Mouse (Mus musculus) hindbrain, postnatal 0 days (tissue): ENCODE measurements around the gene Tmeff1. TPM values are rescaled to one million over a fixed set of nuclear protein-coding genes. Genes with fewer than 3 reads are reported as not detected.

Experiments
- ATAC-seq: fragments of 200-750 bp; cut with Nextera tagmentation; 2 replicates; pipeline ENCODE4 v1.8.0; 2017; ENCODE audit warnings: mild to moderate bottlenecking, moderate TSS enrichment, moderate library complexity
- DNase-seq: peaks from one replicate; pipeline ENCODE4 v3.0.0-alpha.2; 2015; ENCODE audit warnings: low spot score
- H3K27ac ChIP-seq: fragments of 300-500 bp; sonication (generic); 2 replicates; pipeline ENCODE4 v1.5.1; 2014; ENCODE audit warnings: mild to moderate bottlenecking
- H3K27me3 ChIP-seq: fragments of 300-500 bp; sonication (generic); 2 replicates; pipeline ENCODE4 v1.6.1; 2014; ENCODE audit warnings: low read length, mixed read lengths; ENCODE audit not compliant: insufficient read depth
- H3K36me3 ChIP-seq: fragments of 300-500 bp; sonication (generic); 2 replicates; pipeline ENCODE4 v1.6.1; 2014; ENCODE audit warnings: low read length, mixed read lengths; ENCODE audit not compliant: insufficient read depth
- H3K4me1 ChIP-seq: fragments of 300-500 bp; sonication (generic); 2 replicates; pipeline ENCODE4 v1.6.1; 2014; ENCODE audit warnings: antibody characterized with exemption, low read length, mixed read lengths; ENCODE audit not compliant: insufficient read depth
- H3K4me2 ChIP-seq: fragments of 300-500 bp; sonication (generic); 2 replicates; pipeline ENCODE4 v1.6.1; 2014; ENCODE audit warnings: low read depth, mild to moderate bottlenecking, low read length, moderate library complexity, mixed read lengths
- H3K4me3 ChIP-seq: fragments of 300-500 bp; sonication (generic); 2 replicates; pipeline ENCODE4 v1.5.1; 2014; ENCODE audit warnings: low read length
- H3K9ac ChIP-seq: fragments of 300-500 bp; sonication (generic); replicated peaks from 2 replicates; pipeline ENCODE4 v1.6.1; 2014; ENCODE audit warnings: mild to moderate bottlenecking, low read length, moderate library complexity, mixed read lengths
- H3K9me3 ChIP-seq: fragments of 300-500 bp; sonication (generic); 2 replicates; pipeline ENCODE4 v1.6.1; 2016; ENCODE audit warnings: low read length, mixed read lengths
- CTCF ChIP-seq: IDR thresholded peaks from 2 replicates; pipeline ENCODE4 v1.5.1; 2016; ENCODE audit warnings: antibody characterized with exemption, control low read depth, low read depth
- WGBS: fragments of 180-500 bp; shearing (Covaris S2); extraction: QIAGEN DNeasy Blood & Tissue Kit; methylation state at CpG from one replicate; pipeline ENCODE4 v1.1.7; 2014; 5-methylcytosine and 5-hydroxymethylcytosine counted together
- polyA plus RNA-seq: library from polyadenylated mRNA; unstranded; fragments of >200 nt; fragmentation: Nextera tagmentation; extraction: Ambion mirVana; gene quantifications from 2 replicates; pipeline ENCODE4 v1.2.1, GENCODE M21; 2015
- total RNA-seq: library from RNA; depleted of rRNA; stranded (reverse); fragments of >200 nt; gene quantifications from 2 replicates; pipeline ENCODE4 v1.2.3, GENCODE M21; 2014

The Tmeff1 gene
- total and polyA plus RNA-seq, 2 experiments from 2014 or later = 193 to 195 TPM

- H3K9me3 ChIP-seq = no peaks in the 10 kb centered on the region
Measured at GRCm38 (mm10) chr4:48548393-48549045, 36.5 kb upstream of the Tmeff1 start.

GRCm38 (mm10) chr4:48549661-48550060, 35.3 kb upstream of the Tmeff1 start:
- Histone ChIP-seq H3K4me2 (no peak overlapping the region), H3K27ac (no peak overlapping the region), H3K27me3 (no peaks in the 10 kb centered on the region), H3K9ac (no peak overlapping the region), H3K4me3 (no peak overlapping the region), H3K4me1 (peaks cover 11% of the 10 kb centered on the region), H3K36me3 (peaks cover 13% of the 10 kb centered on the region; the same call in 1 of the 2 replicates), H3K9me3 (no peaks in the 10 kb centered on the region)
- WGBS = 52% methylated on average over 5 of the region's 5 CpGs
- no peak for DNase-seq
- TF ChIP-seq CTCF = no peak; the same call in 1 of the 2 replicates
- no peak for ATAC-seq

More at GRCm38 (mm10) chr4:48548393-48549045, 36.5 kb upstream of the Tmeff1 start:
- peaks cover 18% of the 10 kb centered on the region for H3K4me1 ChIP-seq
- no peak overlapping the region for H3K4me2 ChIP-seq
- peaks cover 12% of the 10 kb centered on the region; the same call in 1 of the 2 replicates for H3K36me3 ChIP-seq
- no peak overlapping the region for H3K9ac ChIP-seq
- WGBS = 39% methylated on average over 6 of the region's 6 CpGs
- ATAC-seq (peak; percentile 60; the same call in 1 of the 2 replicates), DNase-seq (peak; percentile 53)
- H3K27ac ChIP-seq = peak overlapping the region; percentile 45; the same call in 1 of the 2 replicates
- H3K27me3 ChIP-seq = no peaks in the 10 kb centered on the region
- no peak overlapping the region for H3K4me3 ChIP-seq
- TF ChIP-seq CTCF = no peak

- no peak for TF ChIP-seq CTCF
- H3K4me3 ChIP-seq = no peak overlapping the region
- no peak overlapping the region for H3K4me2 ChIP-seq
- H3K9ac ChIP-seq = no peak overlapping the region
- H3K27ac ChIP-seq = no peak overlapping the region
- H3K4me1 ChIP-seq = 0 out of 2 replicates have a peak, but pooled peaks cover 3% of the 10 kb centered on the region
- DNase-seq (no peak), ATAC-seq (no peak)
- peaks cover 13% of the 10 kb centered on the region; the same call in 1 of the 2 replicates for H3K36me3 ChIP-seq
- H3K9me3 ChIP-seq = no peaks in the 10 kb centered on the region
- WGBS = 92% methylated on average over 27 of the region's 27 CpGs
- H3K27me3 ChIP-seq = no peaks in the 10 kb centered on the region
Measured at GRCm38 (mm10) chr4:48552486-48553064, 32.4 kb upstream of the Tmeff1 start.

GRCm38 (mm10) chr4:48554132-48554531, 30.8 kb upstream of the Tmeff1 start:
- TF ChIP-seq CTCF = no peak
- 81% methylated on average over 7 of the region's 7 CpGs for WGBS
- no peak for DNase-seq
- Histone ChIP-seq H3K9ac (no peak overlapping the region), H3K36me3 (peaks cover 13% of the 10 kb centered on the region; the same call in 1 of the 2 replicates), H3K4me2 (no peak overlapping the region), H3K27me3 (no peaks in the 10 kb centered on the region), H3K9me3 (no peaks in the 10 kb centered on the region), H3K27ac (no peak overlapping the region), H3K4me1 (no peaks in the 10 kb centered on the region), H3K4me3 (no peak overlapping the region)
- no peak for ATAC-seq

- no peaks in the 10 kb centered on the region for H3K9me3 ChIP-seq
- ATAC-seq (no peak), DNase-seq (peak; percentile 72)
- no peaks in the 10 kb centered on the region for H3K27me3 ChIP-seq
- TF ChIP-seq CTCF = peak; percentile 68
- H3K9ac ChIP-seq = no peak overlapping the region
- H3K4me1 ChIP-seq = no peaks in the 10 kb centered on the region
- 26% methylated on average over 3 of the region's 3 CpGs for WGBS
- no peak overlapping the region for H3K4me2 ChIP-seq
- peaks cover 13% of the 10 kb centered on the region; the same call in 1 of the 2 replicates for H3K36me3 ChIP-seq
- H3K27ac ChIP-seq = no peak overlapping the region
- H3K4me3 ChIP-seq = no peak overlapping the region
Measured at GRCm38 (mm10) chr4:48555729-48556128, 29.2 kb upstream of the Tmeff1 start.

- DNase-seq (no peak), ATAC-seq (no peak)
- no peak overlapping the region for H3K9ac ChIP-seq
- no peak overlapping the region for H3K4me3 ChIP-seq
- H3K4me1 ChIP-seq = no peaks in the 10 kb centered on the region
- no peak overlapping the region for H3K27ac ChIP-seq
- H3K27me3 ChIP-seq = no peaks in the 10 kb centered on the region
- no peak overlapping the region for H3K4me2 ChIP-seq
- no peak for TF ChIP-seq CTCF
- H3K9me3 ChIP-seq = no peaks in the 10 kb centered on the region
- H3K36me3 ChIP-seq = peaks cover 9% of the 10 kb centered on the region; the same call in 1 of the 2 replicates
- 59% methylated on average over 14 of the region's 14 CpGs for WGBS
Measured at GRCm38 (mm10) chr4:48559652-48560051, 25.3 kb upstream of the Tmeff1 start.

- Histone ChIP-seq H3K9ac (no peak overlapping the region), H3K4me3 (no peak overlapping the region), H3K4me2 (no peak overlapping the region), H3K27me3 (no peaks in the 10 kb centered on the region), H3K36me3 (peaks cover 9% of the 10 kb centered on the region; the same call in 1 of the 2 replicates), H3K4me1 (no peaks in the 10 kb centered on the region), H3K27ac (no peak overlapping the region), H3K9me3 (no peaks in the 10 kb centered on the region)
- ATAC-seq (no peak), DNase-seq (no peak)
- TF ChIP-seq CTCF = no peak
- WGBS = 95% methylated on average over 8 of the region's 8 CpGs
Measured at GRCm38 (mm10) chr4:48561824-48562223, 23.1 kb upstream of the Tmeff1 start.
